Mouse (Mus musculus): ENCODE results near the gene Mtcl1. TPM values are rescaled to one million over a fixed set of nuclear protein-coding genes. Genes with fewer than 3 reads are reported as not detected.
A peak's percentile ranks its signal among the peaks of the same experiment; 100 is the strongest.

The Mtcl1 gene
- 10 to 100 TPM; 30.7 to 37.8 TPM for total RNA-seq (2021)

DNA sequence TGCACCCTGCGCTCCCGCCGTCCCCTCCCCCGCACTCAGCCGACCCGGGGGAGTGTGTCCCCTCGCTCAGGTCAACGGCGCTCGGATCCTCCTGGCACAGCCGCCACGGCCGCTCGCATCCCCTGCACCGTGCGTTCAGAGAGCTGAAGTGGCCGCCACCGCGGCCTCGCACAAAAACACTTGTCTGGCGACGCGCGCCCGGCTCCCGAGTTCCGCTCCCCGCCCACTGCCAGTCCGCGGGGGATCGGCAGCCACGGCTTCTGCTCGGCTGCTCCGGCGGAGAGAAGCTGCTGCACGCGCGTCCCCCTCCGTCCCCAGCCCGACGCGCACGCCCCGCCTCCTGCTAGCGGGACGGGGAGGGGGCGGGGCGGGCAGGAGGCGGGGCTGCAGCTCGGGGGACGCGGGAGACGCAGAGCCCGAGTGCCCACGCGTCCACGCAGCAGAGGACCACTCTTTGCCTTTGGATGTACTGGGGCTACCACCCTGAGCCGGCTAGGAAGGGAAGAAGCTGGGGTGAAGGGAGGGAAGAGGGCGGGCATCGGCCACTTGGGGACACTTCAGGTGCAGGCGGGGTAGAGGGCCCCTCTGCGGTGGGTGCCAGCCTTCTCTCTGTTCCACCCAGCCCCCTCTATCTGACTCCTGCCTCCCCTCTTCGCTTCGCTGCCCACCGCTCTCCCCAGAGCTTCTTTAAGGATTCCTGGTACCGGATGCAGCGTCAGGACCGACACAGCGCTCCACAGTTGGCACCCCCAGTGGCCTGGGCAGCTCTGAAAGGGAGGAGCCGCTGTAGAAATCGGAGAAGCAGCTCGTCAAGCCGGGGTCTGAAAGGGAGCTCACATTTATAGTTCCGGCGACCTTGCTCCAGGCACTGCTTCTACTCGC is at the start of gene Mtcl1:
Mtcl1 (minus strand) TSS at position 291 of the 882 bp plus-strand sequence.
- DNase-seq (ENCODE audit: extremely low spot score in 1 of 2, low spot score in 1 of 2) = peak; percentile 69 to 73

GRCm38 (mm10) chr17:66498598-66498997 is 49.0 kb upstream of the Mtcl1 start:
- DNase-seq (ENCODE audit: extremely low spot score in 1 of 2, low spot score in 1 of 2) = no peak

DNA sequence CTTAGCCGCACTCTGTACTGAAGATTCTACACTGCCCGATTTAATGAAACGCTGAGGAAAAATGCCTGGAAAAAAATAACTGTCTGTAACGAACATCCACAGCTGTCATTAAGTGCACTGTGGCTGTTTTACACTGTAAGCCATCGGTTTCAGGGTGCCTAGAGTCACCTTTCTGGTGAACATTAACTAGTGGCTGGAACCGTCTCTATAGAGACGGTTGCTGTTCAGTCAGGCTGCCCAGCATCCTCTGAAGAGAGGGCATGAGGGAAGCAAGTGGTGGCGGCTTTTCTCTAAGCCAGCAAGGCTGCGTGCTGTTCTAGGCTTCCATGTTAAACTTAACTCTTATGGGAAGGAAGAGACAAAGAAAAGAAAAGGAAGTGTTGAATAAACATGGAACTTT is 47.0 kb upstream of the Mtcl1 start:
- DNase-seq (ENCODE audit: extremely low spot score in 1 of 2, low spot score in 1 of 2) = no peak

- peak; percentile 44 to 47 for DNase-seq (ENCODE audit: extremely low spot score in 1 of 2, low spot score in 1 of 2)
Observed at GRCm38 (mm10) chr17:66490022-66490601, 40.6 kb upstream of the Mtcl1 start.

- DNase-seq (ENCODE audit: extremely low spot score in 1 of 2, low spot score in 1 of 2) = no peak
Observed at GRCm38 (mm10) chr17:66486576-66486975, 37.0 kb upstream of the Mtcl1 start.

- DNase-seq (ENCODE audit: extremely low spot score in 1 of 2, low spot score in 1 of 2) = peak; percentile 69 to 84
Observed at GRCm38 (mm10) chr17:66485742-66486141, 36.2 kb upstream of the Mtcl1 start.

GRCm38 (mm10) chr17:66484965-66485364 is 35.4 kb upstream of the Mtcl1 start:
- no peak for DNase-seq (ENCODE audit: extremely low spot score in 1 of 2, low spot score in 1 of 2)

DNA sequence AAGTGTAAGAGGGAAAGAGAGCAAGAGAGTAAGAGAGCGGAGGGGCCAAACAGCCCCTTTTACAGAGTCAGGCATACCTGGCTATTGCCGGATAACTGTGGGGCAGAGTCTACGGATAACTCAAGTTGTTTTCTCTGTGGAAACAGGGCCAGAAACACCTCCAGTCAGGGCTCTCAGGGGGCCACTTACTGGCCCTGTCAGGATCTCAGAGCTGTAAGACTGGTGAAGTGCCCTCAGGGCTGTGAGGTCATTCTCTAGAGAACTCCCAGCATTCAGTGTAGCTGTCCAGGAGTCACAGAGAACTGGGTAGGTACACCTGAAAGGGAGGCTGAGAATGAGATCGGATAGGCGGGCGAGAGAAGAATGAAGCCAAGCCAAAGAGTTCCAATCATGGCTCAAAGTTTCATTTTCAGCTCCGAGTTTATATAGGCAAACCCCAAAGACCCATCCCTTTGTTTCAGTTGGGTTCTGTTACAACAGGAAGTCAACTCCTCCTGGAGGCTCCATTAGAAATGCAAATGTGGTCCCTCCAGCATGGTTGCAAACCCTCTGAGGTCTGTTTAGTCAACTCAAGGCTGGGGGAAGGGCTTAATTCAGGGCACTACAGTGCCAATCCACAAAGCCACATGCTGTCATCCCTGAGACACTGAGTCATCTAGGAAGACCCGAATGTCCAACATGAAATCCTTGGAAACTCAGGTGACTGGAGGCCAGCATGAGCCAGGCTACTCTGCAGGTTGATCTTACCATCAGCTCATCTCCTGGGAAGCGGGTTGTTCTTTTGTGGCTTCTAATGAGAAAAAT is 34.3 kb upstream of the Mtcl1 start:
- DNase-seq (ENCODE audit: extremely low spot score in 1 of 2, low spot score in 1 of 2) = no peak

DNA sequence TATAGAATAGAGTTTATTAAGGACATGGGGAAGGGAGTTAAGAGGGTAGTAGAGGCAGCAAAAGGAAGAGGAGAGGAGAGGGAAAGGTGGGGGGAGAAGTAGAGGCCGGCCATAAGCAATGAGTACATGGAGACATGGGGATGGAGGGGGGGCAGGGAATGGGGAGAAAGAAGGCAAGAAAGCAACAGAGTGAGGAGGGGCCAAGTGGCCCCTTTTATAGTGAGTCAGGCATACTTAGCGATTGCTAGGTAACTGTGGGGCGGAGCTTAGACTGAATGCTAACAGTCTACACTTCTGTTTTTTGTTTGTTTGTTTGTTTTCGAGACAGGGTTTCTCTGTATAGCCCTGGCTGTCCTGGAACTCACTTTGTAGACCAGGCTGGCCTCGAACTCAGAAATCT is 31.7 kb upstream of the Mtcl1 start:
- no peak for DNase-seq (ENCODE audit: extremely low spot score in 1 of 2, low spot score in 1 of 2)

- no peak for DNase-seq (ENCODE audit: extremely low spot score in 1 of 2, low spot score in 1 of 2)
Observed at GRCm38 (mm10) chr17:66480491-66481278, 31.1 kb upstream of the Mtcl1 start.

DNA sequence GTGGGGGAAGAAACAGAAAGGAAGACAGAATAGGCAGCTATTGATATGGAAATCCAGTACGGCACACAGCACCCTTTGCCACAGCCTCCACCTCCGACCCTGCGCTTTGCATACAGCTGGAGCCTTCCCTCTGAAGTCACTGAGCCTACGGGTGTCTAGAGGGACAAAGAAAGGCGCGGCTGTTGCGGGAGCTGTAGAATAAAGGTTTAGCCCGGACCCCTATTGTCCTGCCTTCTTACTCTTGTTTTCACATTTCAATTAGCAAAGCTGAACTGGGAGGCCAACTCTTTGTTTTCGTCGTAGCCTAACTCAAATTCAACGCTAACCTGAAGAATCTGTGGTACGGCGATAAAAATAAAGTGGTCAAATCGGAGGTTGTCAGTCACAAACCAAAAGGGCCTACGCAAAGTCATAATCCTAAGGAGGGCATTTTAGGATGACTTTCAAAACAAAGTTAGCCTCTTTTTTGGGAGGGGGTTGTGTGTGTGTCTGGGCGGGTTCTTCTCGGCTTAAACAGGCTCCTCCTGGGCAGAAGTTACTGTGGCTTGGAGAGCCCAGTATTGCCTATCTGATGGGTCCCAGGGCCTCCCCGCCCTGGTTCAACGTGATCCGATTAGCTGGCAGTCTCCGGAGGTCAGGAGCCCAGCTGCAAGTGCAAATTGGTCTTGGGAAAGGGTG is 30.4 kb upstream of the Mtcl1 start:
- no peak for DNase-seq (ENCODE audit: extremely low spot score in 1 of 2, low spot score in 1 of 2)

DNA sequence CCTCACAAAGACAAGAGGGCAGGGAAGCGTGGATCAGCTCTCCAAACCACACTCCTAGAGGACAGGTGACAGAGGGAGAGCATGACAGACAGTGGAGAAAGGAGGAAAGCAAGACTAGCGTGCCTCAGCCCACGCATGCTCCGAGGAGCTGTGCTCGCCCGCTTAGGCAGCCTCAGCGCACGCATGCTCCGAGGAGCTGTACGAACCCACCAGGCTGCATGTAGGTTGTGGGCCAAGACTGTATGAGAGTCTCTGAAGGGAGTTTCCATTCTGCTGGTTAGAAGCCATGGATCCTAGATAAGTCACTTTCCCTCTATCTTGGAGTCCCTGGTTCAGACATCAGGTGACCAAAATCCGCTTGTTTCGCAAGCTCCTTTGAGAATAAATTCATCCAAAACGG is 29.8 kb upstream of the Mtcl1 start:
- no peak for DNase-seq (ENCODE audit: extremely low spot score in 1 of 2, low spot score in 1 of 2)

DNA sequence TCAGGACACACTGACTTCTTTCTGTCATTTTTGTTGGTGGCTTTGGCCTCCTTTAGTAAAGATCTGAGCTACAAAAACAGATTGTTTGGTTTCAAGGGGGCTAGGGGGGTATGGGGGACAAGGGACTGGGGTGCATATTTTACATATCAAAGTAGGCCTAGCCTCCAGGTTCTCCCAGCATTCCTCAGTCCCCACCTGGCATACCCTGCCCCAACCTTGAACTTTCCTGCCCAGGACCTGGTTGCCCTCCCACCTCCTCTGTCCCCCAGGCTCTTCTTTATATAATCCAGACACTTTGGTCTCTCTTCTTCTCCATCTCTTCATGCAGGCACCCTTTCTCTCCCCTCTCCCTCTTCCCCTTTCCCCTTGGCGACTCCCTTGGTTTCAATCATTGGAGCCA is 23.7 kb upstream of the Mtcl1 start:
- no peak for DNase-seq (ENCODE audit: extremely low spot score in 1 of 2, low spot score in 1 of 2)

DNA sequence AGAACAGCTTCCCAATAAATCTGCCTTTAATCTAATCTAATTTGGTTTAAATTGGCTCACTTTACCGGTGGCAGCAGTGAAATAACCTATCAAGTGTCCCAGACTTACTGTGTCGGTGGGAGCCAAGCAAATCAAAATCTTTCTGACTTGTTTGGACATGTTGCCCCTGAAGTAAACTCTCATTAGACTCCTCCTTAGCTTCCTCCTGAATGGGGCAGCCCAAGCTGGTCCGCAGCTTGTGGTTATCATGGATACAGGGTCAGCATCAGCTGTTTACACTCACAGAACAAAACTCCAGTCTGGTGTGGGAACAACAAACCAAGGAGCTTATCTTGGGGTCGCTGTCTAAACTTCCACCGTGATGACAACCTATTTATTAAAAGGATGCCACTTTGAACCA is 22.2 kb upstream of the Mtcl1 start:
- DNase-seq (ENCODE audit: extremely low spot score in 1 of 2, low spot score in 1 of 2) = no peak

DNA sequence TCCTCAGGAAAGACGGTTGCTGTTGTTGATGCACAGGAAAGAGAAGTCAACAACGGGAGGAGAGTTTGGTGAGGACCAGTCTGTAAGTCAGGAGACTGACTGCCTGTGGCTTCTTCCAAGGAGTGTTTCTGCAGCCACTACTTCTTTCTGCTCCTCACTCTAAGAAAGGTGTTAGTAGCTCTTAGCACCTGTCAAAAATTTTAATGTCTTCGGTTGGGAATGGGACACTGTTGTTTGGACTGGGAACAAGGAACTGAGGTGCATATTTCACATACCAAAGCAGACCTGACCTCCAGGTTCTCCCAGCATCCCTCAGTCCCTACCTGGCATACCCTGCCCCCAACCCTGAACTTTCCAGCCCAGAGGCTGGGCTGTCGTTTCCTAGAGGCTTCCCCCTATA is 21.7 kb upstream of the Mtcl1 start:
- no peak for DNase-seq (ENCODE audit: extremely low spot score in 1 of 2, low spot score in 1 of 2)

GRCm38 (mm10) chr17:66470020-66470419 is 20.5 kb upstream of the Mtcl1 start:
- DNase-seq (ENCODE audit: extremely low spot score in 1 of 2, low spot score in 1 of 2) = no peak

GRCm38 (mm10) chr17:66457278-66457677 is 7.7 kb upstream of the Mtcl1 start:
- DNase-seq (ENCODE audit: extremely low spot score in 1 of 2, low spot score in 1 of 2) = no peak

DNA sequence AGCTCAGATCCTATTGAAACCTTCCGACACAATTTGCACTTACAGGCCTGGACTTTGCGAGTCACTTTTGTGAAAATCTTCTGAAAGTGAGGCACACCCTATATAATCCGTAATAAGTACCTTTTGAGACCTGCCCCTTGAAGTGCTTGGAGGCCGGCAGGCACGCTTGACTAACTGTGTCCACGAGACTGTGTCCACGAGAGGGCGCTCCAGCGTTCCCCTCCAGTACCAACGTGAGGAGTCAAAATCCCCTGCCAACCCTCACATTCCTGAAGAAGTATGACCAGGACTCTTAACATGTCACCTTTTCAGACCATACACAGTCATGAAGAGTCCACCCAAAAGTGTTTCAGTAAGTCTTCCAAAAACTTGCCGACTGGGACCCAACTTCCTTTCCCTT is 1.6 kb upstream of the Mtcl1 start:
- DNase-seq (ENCODE audit: extremely low spot score in 1 of 2, low spot score in 1 of 2) = peak; percentile 81 to 98

GRCm38 (mm10) chr17:66450526-66451070 is 1.0 kb upstream of the Mtcl1 start:
- no peak for DNase-seq (ENCODE audit: extremely low spot score in 1 of 2, low spot score in 1 of 2)
